Mouse (Mus musculus) testis, adult 2 months (tissue): Measurements from ENCODE around the gene Krt82. TPM values are rescaled to one million over a fixed set of nuclear protein-coding genes. Genes with fewer than 3 reads are reported as not detected.

ENCODE experiments used
- H3K27ac ChIP-seq: fragments of 200-500 bp; 2 replicates; pipeline ENCODE4 v1.5.1; 2012; ENCODE audit warnings: low read depth, low read length; ENCODE audit not compliant: control insufficient read depth, insufficient read depth
- H3K27me3 ChIP-seq: fragments of 200-500 bp; 2 replicates; pipeline ENCODE4 v1.6.1; 2012; ENCODE audit warnings: mild to moderate bottlenecking, low read length, moderate library complexity; ENCODE audit not compliant: control insufficient read depth, insufficient read depth
- H3K36me3 ChIP-seq: fragments of 200-500 bp; 2 replicates; pipeline ENCODE4 v1.6.1; 2012; ENCODE audit warnings: mild to moderate bottlenecking, low read length; ENCODE audit not compliant: control insufficient read depth, insufficient read depth
- H3K4me1 ChIP-seq: fragments of 200-500 bp; 2 replicates; pipeline ENCODE4 v1.6.1; 2012; ENCODE audit warnings: low read length; ENCODE audit not compliant: control insufficient read depth, insufficient read depth
- H3K4me3 ChIP-seq: fragments of 200-500 bp; 2 replicates; pipeline ENCODE4 v1.5.1; 2012; ENCODE audit warnings: low read depth, mild to moderate bottlenecking, low read length, moderate library complexity, mixed read lengths; ENCODE audit not compliant: control insufficient read depth
- CTCF ChIP-seq: fragments of 200-500 bp; IDR thresholded peaks from 2 replicates; pipeline ENCODE4 v1.5.1; 2012; ENCODE audit warnings: low read depth, mild to moderate bottlenecking, inconsistent platforms, low read length, moderate library complexity; ENCODE audit not compliant: control insufficient read depth, insufficient read depth, insufficient replicate concordance
- POLR2A ChIP-seq: fragments of 200-500 bp; IDR thresholded peaks from 2 replicates; pipeline ENCODE4 v1.6.1; 2012; ENCODE audit warnings: low read depth, mild to moderate bottlenecking, inconsistent platforms, low read length, moderate library complexity; ENCODE audit not compliant: control insufficient read depth
- polyA plus RNA-seq: library from polyadenylated mRNA; depleted of rRNA; stranded (reverse); fragments of >200 nt; gene quantifications from 2 replicates; pipeline ENCODE4 v1.2.3, GENCODE M21; 2012

Krt82 gene
- polyA plus RNA-seq, 1 experiment, result not detected

GRCm38 (mm10) chr15:101573796-101574345 lies 23.4 kb upstream of the Krt82 start, which contains the start of gene Krt75:
Krt75 (minus strand) TSS chr15:101573904.
- Histone ChIP-seq H3K4me3 (no peak within 1 kb of the TSS), H3K27ac (no peak within 1 kb of the TSS), H3K4me1 (peaks cover 2% of the 10 kb centered on the region)

DNA sequence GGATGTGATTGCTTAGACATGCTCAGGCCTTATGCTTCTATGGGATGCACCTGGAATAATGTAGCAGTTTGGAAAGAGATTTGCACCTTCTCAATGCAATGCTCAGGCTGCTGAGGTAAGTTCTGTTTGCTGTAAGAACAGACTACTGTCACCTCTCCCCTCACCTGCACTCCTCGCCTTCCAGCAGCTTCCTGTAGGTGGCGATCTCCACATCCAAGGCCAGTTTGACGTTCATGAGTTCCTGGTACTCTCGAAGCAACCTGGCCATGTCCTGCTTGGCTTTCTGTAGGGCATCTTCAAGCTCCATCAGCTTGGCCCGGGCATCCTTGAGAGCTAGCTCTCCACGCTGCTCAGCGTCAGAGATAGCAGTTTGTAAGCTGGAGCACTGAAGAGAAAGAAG lies 17.3 kb upstream of the Krt82 start:
- Histone ChIP-seq H3K4me1 (no peaks in the 10 kb centered on the region), H3K36me3 (no peaks in the 10 kb centered on the region), H3K27me3 (no peaks in the 10 kb centered on the region), H3K27ac (no peak overlapping the region), H3K4me3 (no peak overlapping the region)
- TF ChIP-seq CTCF, result peak; percentile 49; the same call in 1 of the 2 replicates
- no peak for TF ChIP-seq POLR2A

More at GRCm38 (mm10) chr15:101573796-101574345, 23.4 kb upstream of the Krt82 start, which contains the start of gene Krt75:
- H3K27me3 ChIP-seq, result no peaks in the 10 kb centered on the region
- no peaks in the 10 kb centered on the region for H3K36me3 ChIP-seq
- TF ChIP-seq CTCF (no peak), POLR2A (no peak)

DNA sequence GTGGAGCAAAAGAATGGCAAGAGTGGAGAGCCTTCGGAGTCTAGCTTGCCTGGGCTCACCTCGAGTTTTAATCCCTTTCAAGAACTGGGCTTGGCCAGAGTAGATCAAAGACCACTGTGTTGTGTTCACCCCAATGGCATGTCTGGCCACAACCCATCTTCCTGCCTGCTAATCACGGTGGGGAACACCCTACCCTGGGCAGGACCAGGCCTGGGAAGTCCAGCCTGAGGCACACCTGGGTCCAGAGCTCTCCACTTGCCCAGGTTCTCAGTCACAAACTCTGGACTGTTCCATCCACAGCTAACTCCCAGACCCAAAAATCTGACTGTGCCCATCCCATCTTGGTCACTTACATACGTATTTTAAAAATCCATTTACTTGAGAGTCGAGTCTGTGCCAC lies 12.4 kb upstream of the Krt82 start, which contains the start of gene Krt90:
Gene Krt90, minus strand, starts transcription at position 101 of the 400 bp plus-strand sequence.
- no peak within 1 kb of the TSS for H3K27ac ChIP-seq
- H3K4me3 ChIP-seq, result no peak within 1 kb of the TSS
- H3K27me3 ChIP-seq, result no peaks in the 10 kb centered on the region
- no peaks in the 10 kb centered on the region for H3K36me3 ChIP-seq
- no peaks in the 10 kb centered on the region for H3K4me1 ChIP-seq
- TF ChIP-seq CTCF (no peak), POLR2A (no peak)

GRCm38 (mm10) chr15:101558034-101558646 lies 7.7 kb upstream of the Krt82 start:
- Histone ChIP-seq H3K4me1 (no peaks in the 10 kb centered on the region), H3K27me3 (no peaks in the 10 kb centered on the region), H3K27ac (no peak overlapping the region), H3K4me3 (no peak overlapping the region), H3K36me3 (no peaks in the 10 kb centered on the region)
- TF ChIP-seq CTCF (no peak), POLR2A (no peak)

DNA sequence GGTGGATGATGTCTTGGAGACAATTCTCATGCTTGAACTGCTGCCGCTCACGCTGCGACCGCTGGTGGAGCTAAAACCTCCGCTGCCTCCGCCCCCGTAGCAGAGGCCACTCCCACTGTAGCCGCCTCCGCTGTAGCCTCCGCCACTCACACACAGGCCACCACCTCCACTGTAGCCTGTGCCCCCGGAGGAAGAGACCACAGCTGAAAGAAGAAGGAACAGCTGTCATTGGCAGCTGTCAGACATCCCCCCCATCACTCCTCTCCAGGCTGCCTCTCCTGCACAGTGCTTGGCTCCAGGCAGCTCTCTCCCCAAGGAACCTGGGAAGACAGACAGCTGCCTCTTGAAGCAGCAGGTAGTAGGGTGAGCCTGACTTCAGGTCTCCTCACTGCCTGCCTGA lies 2.7 kb upstream of the Krt82 start:
- Histone ChIP-seq H3K36me3 (no peaks in the 10 kb centered on the region), H3K4me1 (no peaks in the 10 kb centered on the region), H3K4me3 (no peak overlapping the region), H3K27ac (no peak overlapping the region), H3K27me3 (no peaks in the 10 kb centered on the region)
- TF ChIP-seq CTCF, result no peak
- TF ChIP-seq POLR2A, result no peak

GRCm38 (mm10) chr15:101552188-101552587 lies 1.7 kb upstream of the Krt82 start:
- no peak overlapping the region for H3K4me3 ChIP-seq
- H3K27ac ChIP-seq, result no peak overlapping the region
- no peaks in the 10 kb centered on the region for H3K4me1 ChIP-seq
- TF ChIP-seq CTCF, result no peak
- TF ChIP-seq POLR2A, result no peak
- no peaks in the 10 kb centered on the region for H3K27me3 ChIP-seq
- no peaks in the 10 kb centered on the region for H3K36me3 ChIP-seq

- H3K27me3 ChIP-seq, result no peaks in the 10 kb centered on the region
- H3K27ac ChIP-seq, result no peak overlapping the region
- H3K4me1 ChIP-seq, result no peaks in the 10 kb centered on the region
- no peak for TF ChIP-seq POLR2A
- no peak for TF ChIP-seq CTCF
- H3K36me3 ChIP-seq, result no peaks in the 10 kb centered on the region
- no peak overlapping the region for H3K4me3 ChIP-seq
Observed at GRCm38 (mm10) chr15:101544478-101544877, 6.0 kb downstream of the Krt82 start.
